Mouse (Mus musculus) CH12.LX (cell line): Measurements from ENCODE around the gene Tshz2. TPM values are rescaled to one million over a fixed set of nuclear protein-coding genes. Genes with fewer than 3 reads are reported as not detected.

Source experiments
- DNase-seq: peaks from one replicate; pipeline ENCODE4 v3.0.0-alpha.2; 2013; ENCODE audit errors: extremely low read depth
- H3K27ac ChIP-seq: 2 replicates; pipeline ENCODE4 v1.5.1; 2012; ENCODE audit warnings: low read depth, mild to moderate bottlenecking, control low read depth, moderate library complexity; ENCODE audit not compliant: insufficient read depth
- H3K27me3 ChIP-seq: replicated peaks from 2 replicates; pipeline ENCODE3; 2012; ENCODE audit warnings: inconsistent platforms
- H3K36me3 ChIP-seq, 2 experiments: replicated peaks in 1 of 2; 2 replicates each; pipeline versions ENCODE3 to v1.6.1; 2012; ENCODE audit warnings: inconsistent platforms in 1 of 2, low read length in 1 of 2, mild to moderate bottlenecking in 1 of 2, mixed read lengths in 1 of 2, moderate library complexity in 1 of 2; ENCODE audit not compliant: control insufficient read depth in 1 of 2, insufficient read depth in 1 of 2
- H3K4me1 ChIP-seq, 2 experiments: 2 replicates each; pipeline ENCODE4 v1.6.1; 2012; ENCODE audit warnings: inconsistent platforms in 1 of 2, moderate library complexity in 1 of 2; ENCODE audit not compliant: insufficient read depth in 2 of 2, control insufficient read depth in 1 of 2
- H3K4me2 ChIP-seq: 2 replicates; pipeline ENCODE4 v1.6.1; 2012; ENCODE audit warnings: low read depth, mild to moderate bottlenecking, control low read depth; ENCODE audit not compliant: poor library complexity, insufficient read depth, severe bottlenecking
- H3K4me3 ChIP-seq, 3 experiments: fragments of 150-350 bp in 1 of 3; sonication (generic) in 1 of 3; replicated peaks in 1 of 3; 2 replicates each; pipeline versions ENCODE3 to v1.5.1; 2011 to 2012; ENCODE audit warnings: low read depth in 2 of 3, low read length in 2 of 3, mild to moderate bottlenecking in 2 of 3, moderate library complexity in 2 of 3, control low read depth in 1 of 3, improper control_type of control experiment in 1 of 3, inconsistent platforms in 1 of 3, mixed read lengths in 1 of 3; ENCODE audit not compliant: poor library complexity in 1 of 3
- H3K79me2 ChIP-seq: replicated peaks from 2 replicates; pipeline ENCODE4 v1.6.1; 2012; ENCODE audit warnings: mild to moderate bottlenecking, moderate library complexity; ENCODE audit not compliant: control insufficient read depth, poor library complexity, insufficient read depth, severe bottlenecking; ENCODE audit errors: extremely low read depth
- H3K9ac ChIP-seq: 2 replicates; pipeline ENCODE4 v1.6.1; 2012; ENCODE audit warnings: low read depth, mild to moderate bottlenecking, control low read depth, moderate library complexity; ENCODE audit not compliant: insufficient read depth
- H3K9me3 ChIP-seq: replicated peaks from 2 replicates; pipeline ENCODE3; 2012; ENCODE audit warnings: low read length, inconsistent platforms, mixed read lengths
- BHLHE40 ChIP-seq: IDR thresholded peaks from 2 replicates; pipeline ENCODE4 v1.6.1; 2011; ENCODE audit warnings: mild to moderate bottlenecking, low read depth, low read length, improper control_type of control experiment
- CHD1 ChIP-seq: IDR thresholded peaks from 2 replicates; pipeline ENCODE4 v1.6.1; 2012; ENCODE audit warnings: low read depth, low read length, improper control_type of control experiment, inconsistent platforms
- EP300 ChIP-seq: IDR thresholded peaks from 2 replicates; pipeline ENCODE4 v1.6.1; 2011; ENCODE audit warnings: low read length, improper control_type of control experiment
- ETS1 ChIP-seq: conservative IDR thresholded peaks from 2 replicates; pipeline ENCODE4 v1.6.1; 2012; ENCODE audit warnings: low read depth, mild to moderate bottlenecking, inconsistent platforms, low read length, improper control_type of control experiment, moderate library complexity
- HCFC1 ChIP-seq: IDR thresholded peaks from 2 replicates; pipeline ENCODE4 v1.6.1; 2012; ENCODE audit warnings: low read depth, mild to moderate bottlenecking, inconsistent platforms, low read length, improper control_type of control experiment
- IRF4 ChIP-seq: IDR thresholded peaks from 2 replicates; pipeline ENCODE4 v1.6.1; 2014; ENCODE audit warnings: low read depth, mild to moderate bottlenecking, inconsistent platforms, low read length, improper control_type of control experiment
- MAZ ChIP-seq: IDR thresholded peaks from 2 replicates; pipeline ENCODE4 v1.6.1; 2012; ENCODE audit warnings: low read depth, mild to moderate bottlenecking, inconsistent platforms, low read length, improper control_type of control experiment, moderate library complexity
- MYC ChIP-seq: IDR thresholded peaks from 2 replicates; pipeline ENCODE4 v1.6.1; 2011; ENCODE audit warnings: low read depth, mild to moderate bottlenecking, improper control_type of control experiment, low read length
- POLR2A ChIP-seq: IDR thresholded peaks from 2 replicates; pipeline ENCODE4 v1.6.1; 2011; ENCODE audit warnings: low read depth, mild to moderate bottlenecking, improper control_type of control experiment, low read length
- POLR2AphosphoS2 ChIP-seq: IDR thresholded peaks from 2 replicates; pipeline ENCODE4 v1.6.1; 2011; ENCODE audit warnings: low read depth, low read length, improper control_type of control experiment
- RAD21 ChIP-seq: IDR thresholded peaks from 2 replicates; pipeline ENCODE4 v1.6.1; 2011; ENCODE audit warnings: low read depth, mild to moderate bottlenecking, low read length, improper control_type of control experiment, moderate library complexity
- RCOR1 ChIP-seq: conservative IDR thresholded peaks from 2 replicates; pipeline ENCODE4 v1.6.1; 2012; ENCODE audit warnings: low read depth, mild to moderate bottlenecking, inconsistent platforms, low read length, improper control_type of control experiment
- TBP ChIP-seq: conservative IDR thresholded peaks from 2 replicates; pipeline ENCODE4 v1.6.1; 2011; ENCODE audit warnings: low read depth, low read length, improper control_type of control experiment
- USF1 ChIP-seq: IDR thresholded peaks from 2 replicates; pipeline ENCODE4 v1.6.1; 2014; ENCODE audit warnings: low read depth, mild to moderate bottlenecking, inconsistent platforms, low read length, improper control_type of control experiment
- USF2 ChIP-seq: conservative IDR thresholded peaks from 2 replicates; pipeline ENCODE4 v1.6.1; 2011; ENCODE audit warnings: low read depth, low read length, improper control_type of control experiment
- dilution Hi-C: fragments of 300-500 bp; cut with MboI; formaldehyde crosslinking; loops from 2 replicates; pipeline ENCODE4 v1.14.3; 2020; ENCODE audit warnings: low sequenced_read_pairs; ENCODE audit not compliant: extremely low pct_unique_long_range_greater_than_20kb, extremely low pct_ligation_motif_present
- in situ Hi-C: fragments of 300-500 bp; cut with MboI; formaldehyde crosslinking; loops from 3 replicates; pipeline ENCODE4 v1.14.3; 2019; ENCODE audit warnings: low sequenced_read_pairs, low pct_ligation_motif_present, low pct_unique_long_range_greater_than_20kb, mixed read lengths
- polyA plus RNA-seq: library from polyadenylated mRNA; unstranded; fragments of >175 nt; gene quantifications from 2 replicates; pipeline ENCODE4 v1.2.1, GENCODE M21; 2012; ENCODE audit warnings: low read depth; ENCODE audit not compliant: insufficient read length
- total RNA-seq, 2 experiments: library from RNA; depleted of rRNA; stranded (reverse); fragments of 300-350 nt in 1 of 2; fragments of >200 nt in 1 of 2; gene quantifications; 2 replicates each; pipeline ENCODE4 v1.2.3; 2012 to 2014

Tshz2 gene
- total and polyA plus RNA-seq, 3 experiments = not detected

GRCm38 (mm10) chr2:169633491-169634289 lies 877 bp downstream of the Tshz2 start:
- Histone ChIP-seq H3K9me3 (peaks cover 84% of the 10 kb centered on the region), H3K27ac (no peak overlapping the region), H3K4me1 (no peaks in the 10 kb centered on the region), H3K4me3 (no peak overlapping the region), H3K9ac (no peak overlapping the region), H3K36me3 (no peaks in the 10 kb centered on the region), H3K27me3 (no peaks in the 10 kb centered on the region), H3K4me2 (no peak overlapping the region), H3K79me2 (no peaks in the 10 kb centered on the region)
- in situ Hi-C loops = no loop called here
- TF ChIP-seq IRF4 = no peak
- no peak for TF ChIP-seq MAZ
- TF ChIP-seq RAD21 = no peak
- no peak for TF ChIP-seq POLR2A
- no peak for TF ChIP-seq EP300
- TF ChIP-seq MYC = no peak
- no peak for TF ChIP-seq USF2
- no peak for TF ChIP-seq CHD1
- TF ChIP-seq TBP = no peak
- dilution Hi-C loops = no loop called here
- no peak for DNase-seq

- Histone ChIP-seq H3K9ac (no peak overlapping the region), H3K27me3 (no peaks in the 10 kb centered on the region), H3K4me1 (no peaks in the 10 kb centered on the region), H3K79me2 (no peaks in the 10 kb centered on the region), H3K9me3 (peaks cover 77% of the 10 kb centered on the region), H3K4me2 (no peak overlapping the region)
- no peak for DNase-seq
- in situ Hi-C loops (no loop called here), dilution Hi-C loops (no loop called here)
- TF ChIP-seq RAD21 = no peak
- no peak for TF ChIP-seq BHLHE40
- TF ChIP-seq, all 38 proteins: peak for 0
- no peak overlapping the region for H3K4me3 ChIP-seq
- H3K27ac ChIP-seq = no peak overlapping the region
- no peaks in the 10 kb centered on the region for H3K36me3 ChIP-seq
Observed at GRCm38 (mm10) chr2:169634619-169635382, 2.0 kb downstream of the Tshz2 start.

DNA sequence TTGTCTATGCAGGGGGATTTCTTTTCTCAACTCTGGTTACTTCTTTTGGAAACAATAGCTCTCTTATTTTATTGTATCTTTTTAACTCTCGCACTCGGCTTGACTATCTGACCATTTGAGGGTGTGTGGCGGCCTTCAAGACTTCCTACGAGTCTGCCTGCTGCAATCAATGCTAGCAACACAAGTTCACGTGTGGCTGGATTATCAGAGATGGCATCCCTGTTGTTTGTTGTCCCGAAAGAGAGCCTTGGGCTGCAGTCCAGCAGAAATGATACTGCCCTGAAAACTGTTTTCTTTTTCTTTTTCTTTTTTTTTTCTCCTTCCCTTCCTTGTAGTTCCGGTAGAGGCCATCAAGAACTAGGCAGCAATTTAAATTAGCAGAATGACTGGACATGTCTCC lies 2.6 kb downstream of the Tshz2 start:
- in situ Hi-C loops (no loop called here), dilution Hi-C loops (no loop called here)
- no peak for DNase-seq
- Histone ChIP-seq H3K9me3 (peaks cover 77% of the 10 kb centered on the region), H3K9ac (no peak overlapping the region), H3K4me2 (no peak overlapping the region), H3K27me3 (no peaks in the 10 kb centered on the region), H3K4me1 (no peaks in the 10 kb centered on the region), H3K27ac (no peak overlapping the region), H3K36me3 (no peaks in the 10 kb centered on the region), H3K4me3 (no peak overlapping the region), H3K79me2 (no peaks in the 10 kb centered on the region)
- TF ChIP-seq USF1 (no peak), ETS1 (no peak), HCFC1 (no peak), POLR2AphosphoS2 (no peak), RCOR1 (no peak)
